Mouse (Mus musculus): ENCODE measurements at regions not wholly inside any gene's neighbourhood (a gene's known extent, or its start where the extent isn't known, plus 50 kb on each side); places are given as distances from the start of the nearest gene placed in this dataset.

- peak in 1 of 2 experiments; percentile 21 for DNase-seq (ENCODE audit: extremely low spot score in 1 of 2, low spot score in 1 of 2)
Measured at GRCm38 (mm10) chr9:26549118-26549517, 184.4 kb upstream of the B3gat1 start.

- DNase-seq (ENCODE audit: extremely low spot score in 1 of 2, low spot score in 1 of 2): peak in 1 of 2 experiments; percentile 51
Measured at GRCm38 (mm10) chr9:26549551-26549950, 184.0 kb upstream of the B3gat1 start.

- DNase-seq (ENCODE audit: extremely low spot score in 1 of 2, low spot score in 1 of 2): no peak
Measured at GRCm38 (mm10) chr9:26575990-26576389, 157.5 kb upstream of the B3gat1 start.

GRCm38 (mm10) chr9:26601979-26602378, 131.5 kb upstream of the B3gat1 start:
- peak in 1 of 2 experiments; percentile 20 for DNase-seq (ENCODE audit: extremely low spot score in 1 of 2, low spot score in 1 of 2)

- DNase-seq (ENCODE audit: extremely low spot score in 1 of 2, low spot score in 1 of 2): peak in 1 of 2 experiments; percentile 19
Measured at GRCm38 (mm10) chr9:26604552-26604951, 129.0 kb upstream of the B3gat1 start.

GRCm38 (mm10) chr9:26611711-26612437, 121.7 kb upstream of the B3gat1 start:
- peak in 1 of 2 experiments; percentile 33 for DNase-seq (ENCODE audit: extremely low spot score in 1 of 2, low spot score in 1 of 2)

- DNase-seq (ENCODE audit: extremely low spot score in 1 of 2, low spot score in 1 of 2): no peak
Measured at GRCm38 (mm10) chr9:26622840-26623448, 110.6 kb upstream of the B3gat1 start.

GRCm38 (mm10) chr9:26625171-26625937, 108.2 kb upstream of the B3gat1 start:
- DNase-seq (ENCODE audit: extremely low spot score in 1 of 2, low spot score in 1 of 2): no peak

- DNase-seq (ENCODE audit: extremely low spot score in 1 of 2, low spot score in 1 of 2): peak; percentile 77 to 79
Measured at GRCm38 (mm10) chr9:26632891-26633650, 100.5 kb upstream of the B3gat1 start.

GRCm38 (mm10) chr9:26635211-26635610, 98.3 kb upstream of the B3gat1 start:
- peak; percentile 80 to 84 for DNase-seq (ENCODE audit: extremely low spot score in 1 of 2, low spot score in 1 of 2)

GRCm38 (mm10) chr9:26638586-26638985, 94.9 kb upstream of the B3gat1 start:
- DNase-seq (ENCODE audit: extremely low spot score in 1 of 2, low spot score in 1 of 2): no peak

- no peak for DNase-seq (ENCODE audit: extremely low spot score in 1 of 2, low spot score in 1 of 2)
Measured at GRCm38 (mm10) chr9:26642302-26642701, 91.2 kb upstream of the B3gat1 start.

- DNase-seq (ENCODE audit: extremely low spot score in 1 of 2, low spot score in 1 of 2): peak; percentile 28 to 53
Measured at GRCm38 (mm10) chr9:26642831-26643230, 90.7 kb upstream of the B3gat1 start.

- peak in 1 of 2 experiments; percentile 44 for DNase-seq (ENCODE audit: extremely low spot score in 1 of 2, low spot score in 1 of 2)
Measured at GRCm38 (mm10) chr9:26649506-26649905, 84.0 kb upstream of the B3gat1 start.

- DNase-seq (ENCODE audit: extremely low spot score in 1 of 2, low spot score in 1 of 2): no peak
Measured at GRCm38 (mm10) chr9:26652920-26653319, 80.6 kb upstream of the B3gat1 start.

- DNase-seq (ENCODE audit: extremely low spot score in 1 of 2, low spot score in 1 of 2): no peak
Measured at GRCm38 (mm10) chr9:26659366-26659765, 74.2 kb upstream of the B3gat1 start.

- no peak for DNase-seq (ENCODE audit: extremely low spot score in 1 of 2, low spot score in 1 of 2)
Measured at GRCm38 (mm10) chr9:26663544-26663943, 70.0 kb upstream of the B3gat1 start.

- no peak for DNase-seq (ENCODE audit: extremely low spot score in 1 of 2, low spot score in 1 of 2)
Measured at GRCm38 (mm10) chr9:26667835-26668234, 65.7 kb upstream of the B3gat1 start.

- DNase-seq (ENCODE audit: extremely low spot score in 1 of 2, low spot score in 1 of 2): peak in 1 of 2 experiments; percentile 37
Measured at GRCm38 (mm10) chr9:26674059-26674757, 59.3 kb upstream of the B3gat1 start.

GRCm38 (mm10) chr9:26678288-26678687, 55.2 kb upstream of the B3gat1 start:
- DNase-seq (ENCODE audit: extremely low spot score in 1 of 2, low spot score in 1 of 2): peak; percentile 51 to 77

Measured in frontal cortex, adult 2 months (tissue).